Mouse (Mus musculus) cerebellum, adult 11 months (tissue): ENCODE measurements around the gene Col15a1.

Experiments
- DNase-seq: peaks from one replicate; pipeline ENCODE4 v3.0.0; 2022

The Col15a1 gene

GRCm38 (mm10) chr4:47207969-47208420, at the start of gene Col15a1:
Col15a1 (plus strand) TSS chr4:47208161.
- no peak for DNase-seq

GRCm38 (mm10) chr4:47161103-47161755, 46.7 kb upstream of the Col15a1 start:
- no peak for DNase-seq

GRCm38 (mm10) chr4:47161756-47162587, 46.0 kb upstream of the Col15a1 start:
- DNase-seq, result no peak

GRCm38 (mm10) chr4:47172314-47172713, 35.6 kb upstream of the Col15a1 start:
- no peak for DNase-seq

GRCm38 (mm10) chr4:47177101-47177500, 30.9 kb upstream of the Col15a1 start:
- DNase-seq, result no peak

- no peak for DNase-seq
Measured at GRCm38 (mm10) chr4:47178261-47178961, 29.6 kb upstream of the Col15a1 start.

GRCm38 (mm10) chr4:47179535-47179934, 28.4 kb upstream of the Col15a1 start:
- DNase-seq, result no peak

- no peak for DNase-seq
Measured at GRCm38 (mm10) chr4:47184058-47184661, 23.8 kb upstream of the Col15a1 start.

GRCm38 (mm10) chr4:47186514-47186913, 21.4 kb upstream of the Col15a1 start:
- DNase-seq, result no peak

GRCm38 (mm10) chr4:47196173-47196572, 11.8 kb upstream of the Col15a1 start:
- DNase-seq, result no peak

GRCm38 (mm10) chr4:47203643-47204042, 4.3 kb upstream of the Col15a1 start:
- no peak for DNase-seq

GRCm38 (mm10) chr4:47205846-47206245, 2.1 kb upstream of the Col15a1 start:
- DNase-seq, result no peak

- no peak for DNase-seq
Measured at GRCm38 (mm10) chr4:47208421-47208991, 545 bp downstream of the Col15a1 start.

GRCm38 (mm10) chr4:47209466-47209865, 1.5 kb downstream of the Col15a1 start:
- no peak for DNase-seq

- DNase-seq, result no peak
Measured at GRCm38 (mm10) chr4:47218828-47219227, 10.9 kb downstream of the Col15a1 start.

GRCm38 (mm10) chr4:47219393-47219792, 11.4 kb downstream of the Col15a1 start:
- no peak for DNase-seq

GRCm38 (mm10) chr4:47220544-47220943, 12.6 kb downstream of the Col15a1 start:
- DNase-seq, result no peak

- no peak for DNase-seq
Measured at GRCm38 (mm10) chr4:47222146-47222545, 14.2 kb downstream of the Col15a1 start.

- no peak for DNase-seq
Measured at GRCm38 (mm10) chr4:47225920-47226319, 18.0 kb downstream of the Col15a1 start.

- DNase-seq, result no peak
Measured at GRCm38 (mm10) chr4:47227101-47227500, 19.1 kb downstream of the Col15a1 start.

GRCm38 (mm10) chr4:47227756-47228155, 19.8 kb downstream of the Col15a1 start:
- no peak for DNase-seq

- no peak for DNase-seq
Measured at GRCm38 (mm10) chr4:47228945-47229344, 21.0 kb downstream of the Col15a1 start.

- DNase-seq, result no peak
Measured at GRCm38 (mm10) chr4:47230498-47230897, 22.5 kb downstream of the Col15a1 start.
